Mouse (Mus musculus) kidney, adult 2 months (tissue): Measurements from ENCODE around the gene Otol1. TPM values are rescaled to one million over a fixed set of nuclear protein-coding genes. Genes with fewer than 3 reads are reported as not detected.

ENCODE experiments used
- DNase-seq: peaks from one replicate; pipeline ENCODE4 v3.0.0; 2021
- H3K27ac ChIP-seq: fragments of 200-500 bp; 2 replicates; pipeline ENCODE4 v1.5.1; 2012; ENCODE audit warnings: low read depth, low read length, control low read depth, inconsistent platforms; ENCODE audit not compliant: insufficient read depth
- H3K27me3 ChIP-seq: fragments of 200-500 bp; replicated peaks from 2 replicates; pipeline ENCODE4 v1.6.1; 2012; ENCODE audit warnings: mild to moderate bottlenecking, moderate library complexity, low read length, inconsistent platforms; ENCODE audit not compliant: control insufficient read depth, insufficient read depth
- H3K36me3 ChIP-seq: fragments of 200-500 bp; 2 replicates; pipeline ENCODE4 v1.6.1; 2012; ENCODE audit warnings: mild to moderate bottlenecking, moderate library complexity, low read length, inconsistent platforms; ENCODE audit not compliant: control insufficient read depth, insufficient read depth
- H3K4me1 ChIP-seq: fragments of 200-500 bp; 2 replicates; pipeline ENCODE4 v1.6.1; 2011; ENCODE audit warnings: low read length; ENCODE audit not compliant: control insufficient read depth, insufficient read depth
- H3K4me3 ChIP-seq: fragments of 200-500 bp; 2 replicates; pipeline ENCODE4 v1.5.1; 2011; ENCODE audit warnings: mild to moderate bottlenecking, low read depth, low read length, control low read depth; ENCODE audit not compliant: insufficient read depth
- CTCF ChIP-seq: fragments of 200-500 bp; conservative IDR thresholded peaks from 2 replicates; pipeline ENCODE4 v1.5.1; 2011; ENCODE audit warnings: low read depth, mild to moderate bottlenecking, control low read depth, low read length, moderate library complexity, mixed read lengths; ENCODE audit not compliant: insufficient read depth, insufficient read length
- POLR2A ChIP-seq: fragments of 200-500 bp; IDR thresholded peaks from one replicate; pipeline ENCODE4 v1.6.1; 2011; ENCODE audit warnings: low read depth, low read length, control low read depth
- WGBS: fragments of 180-500 bp; shearing (Covaris S2); methylation state at CpG from one replicate; pipeline ENCODE4 v1.1.7; 2018; 5-methylcytosine and 5-hydroxymethylcytosine counted together
- polyA plus RNA-seq: library from polyadenylated mRNA; depleted of rRNA; stranded (reverse); fragments of >200 nt; gene quantifications from 2 replicates; pipeline ENCODE4 v1.2.3, GENCODE M21; 2012; rRNA removed

Gene Otol1
- polyA plus RNA-seq: not detected in 2 replicates

DNA sequence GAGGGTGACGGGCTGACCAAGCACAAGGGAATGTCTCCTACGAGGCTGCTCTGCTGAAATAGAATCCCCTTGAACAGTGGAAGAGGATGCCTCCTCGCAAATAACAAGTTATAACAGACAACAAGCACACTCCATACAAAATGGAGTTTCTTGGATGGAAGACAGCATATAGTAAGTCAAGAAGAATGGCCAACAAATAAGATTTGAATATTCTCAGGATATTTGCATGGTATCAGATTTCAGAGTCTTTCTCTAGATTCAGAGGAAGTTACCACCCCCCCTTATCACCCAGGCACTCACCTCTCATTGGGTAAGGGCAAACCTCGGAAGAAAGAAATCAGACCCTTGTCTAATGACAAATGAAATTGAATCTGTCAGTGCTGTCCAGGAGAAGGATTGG, at the start of gene Otol1:
TSS of gene Otol1 (plus strand) at position 301 of the 400 bp plus-strand sequence.
- TF ChIP-seq CTCF: no peak
- no peak for TF ChIP-seq POLR2A
- no peak within 1 kb of the TSS for H3K27ac ChIP-seq
- H3K4me3 ChIP-seq: no peak within 1 kb of the TSS
- no peak for DNase-seq
- H3K4me1 ChIP-seq: no peaks in the 10 kb centered on the region
- WGBS: 55% methylated on average over 4 of the region's 4 CpGs
- H3K36me3 ChIP-seq: no peaks in the 10 kb centered on the region
- H3K27me3 ChIP-seq: no peaks in the 10 kb centered on the region

DNA sequence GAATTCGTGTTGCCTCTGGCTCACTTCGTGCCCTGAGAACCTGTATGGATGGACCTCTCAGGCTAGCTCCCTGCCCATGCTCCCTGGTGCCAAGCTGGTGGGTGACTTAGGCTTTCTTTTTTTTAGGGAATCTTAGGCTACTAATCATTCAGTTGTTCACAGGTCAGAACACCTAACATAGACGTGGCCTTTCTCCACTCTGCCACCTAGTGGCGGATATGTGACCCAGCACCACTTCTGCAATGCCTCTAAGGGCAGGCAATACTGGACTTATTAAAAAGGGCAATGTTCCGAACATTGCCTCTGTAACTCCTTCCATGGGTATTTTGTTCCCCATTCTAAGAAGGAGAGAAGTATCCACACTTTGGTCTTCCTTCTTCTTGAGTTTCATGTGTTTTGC, 45.2 kb upstream of the Otol1 start:
- no peak overlapping the region for H3K27ac ChIP-seq
- peak; percentile 43 for DNase-seq
- H3K4me3 ChIP-seq: no peak overlapping the region
- WGBS: 54% methylated on average over 5 of the region's 5 CpGs
- no peaks in the 10 kb centered on the region for H3K36me3 ChIP-seq
- no peaks in the 10 kb centered on the region for H3K27me3 ChIP-seq
- TF ChIP-seq CTCF (peak; percentile 73), POLR2A (no peak)
- H3K4me1 ChIP-seq: no peaks in the 10 kb centered on the region

DNA sequence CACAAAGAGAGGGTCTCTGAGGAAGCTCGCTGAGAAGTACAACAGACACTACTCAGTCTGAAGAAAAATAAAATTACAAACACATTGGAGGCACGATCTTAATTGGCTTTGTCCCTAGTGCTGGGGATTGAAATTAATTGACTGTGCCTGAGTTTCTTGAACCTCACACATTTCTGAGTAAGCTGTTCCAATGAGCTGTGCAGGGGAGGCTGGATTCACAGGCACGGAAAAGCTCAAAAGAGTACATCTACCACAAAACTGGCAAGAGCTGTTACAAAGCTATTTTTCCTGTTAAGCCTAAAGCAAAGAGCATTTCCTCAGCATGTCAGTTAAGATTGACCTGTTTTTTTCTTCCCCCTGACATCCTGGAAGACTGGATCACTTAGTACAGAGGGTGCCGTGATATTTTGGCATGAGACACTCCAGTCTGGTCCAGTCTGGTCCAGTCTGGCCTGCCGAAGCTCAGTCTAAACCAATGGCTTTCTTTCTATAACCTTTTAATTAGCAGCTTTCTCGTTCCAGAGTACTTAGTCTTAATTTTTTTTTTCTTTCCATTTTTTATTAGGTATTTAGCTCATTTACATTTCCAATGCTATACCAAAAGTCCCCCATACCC, 35.8 kb upstream of the Otol1 start:
- H3K4me1 ChIP-seq: no peaks in the 10 kb centered on the region
- no peaks in the 10 kb centered on the region for H3K27me3 ChIP-seq
- no peak overlapping the region for H3K27ac ChIP-seq
- WGBS: 40% methylated on average over 6 of the region's 6 CpGs
- H3K4me3 ChIP-seq: no peak overlapping the region
- no peak for DNase-seq
- H3K36me3 ChIP-seq: no peaks in the 10 kb centered on the region
- no peak for TF ChIP-seq POLR2A
- no peak for TF ChIP-seq CTCF

GRCm38 (mm10) chr3:69978092-69978491, 29.3 kb upstream of the Otol1 start:
- Histone ChIP-seq H3K36me3 (no peaks in the 10 kb centered on the region), H3K4me1 (no peaks in the 10 kb centered on the region), H3K4me3 (no peak overlapping the region), H3K27me3 (no peaks in the 10 kb centered on the region), H3K27ac (no peak overlapping the region)
- TF ChIP-seq POLR2A: no peak
- TF ChIP-seq CTCF: no peak
- no peak for DNase-seq

DNA sequence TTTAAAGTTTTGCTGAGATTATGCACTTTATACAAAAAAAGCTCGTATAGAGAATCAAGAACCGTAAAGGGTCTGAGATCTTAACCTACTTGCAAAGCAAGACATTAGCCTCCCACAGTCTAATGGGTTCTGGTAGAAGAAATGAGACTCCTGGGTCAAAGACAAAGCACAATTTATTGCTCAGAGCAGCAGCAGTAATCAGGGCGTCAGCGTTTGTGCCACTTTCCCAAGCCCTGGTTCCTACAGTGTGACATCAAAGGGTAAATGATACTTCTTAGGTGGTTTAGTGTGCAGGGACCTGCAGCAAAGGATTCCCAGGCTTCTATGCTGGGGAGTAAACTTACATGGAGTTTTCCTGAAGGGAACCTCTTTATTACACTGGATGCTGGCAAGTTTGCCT, 13.6 kb upstream of the Otol1 start:
- Histone ChIP-seq H3K4me3 (no peak overlapping the region), H3K27me3 (no peaks in the 10 kb centered on the region), H3K27ac (no peak overlapping the region), H3K4me1 (no peaks in the 10 kb centered on the region), H3K36me3 (no peaks in the 10 kb centered on the region)
- TF ChIP-seq POLR2A (no peak), CTCF (no peak)
- no peak for DNase-seq
- WGBS: 14% methylated on average over 4 of the region's 4 CpGs

GRCm38 (mm10) chr3:70001540-70001939, 5.9 kb upstream of the Otol1 start:
- no peaks in the 10 kb centered on the region for H3K27me3 ChIP-seq
- no peak overlapping the region for H3K4me3 ChIP-seq
- TF ChIP-seq CTCF (no peak), POLR2A (no peak)
- no peak for DNase-seq
- H3K27ac ChIP-seq: no peak overlapping the region
- H3K4me1 ChIP-seq: no peaks in the 10 kb centered on the region
- 33% methylated on average over 9 of the region's 9 CpGs for WGBS
- H3K36me3 ChIP-seq: no peaks in the 10 kb centered on the region

GRCm38 (mm10) chr3:70003126-70003764, 4.2 kb upstream of the Otol1 start:
- H3K4me3 ChIP-seq: no peak overlapping the region
- H3K36me3 ChIP-seq: no peaks in the 10 kb centered on the region
- H3K27me3 ChIP-seq: no peaks in the 10 kb centered on the region
- no peak for DNase-seq
- no peaks in the 10 kb centered on the region for H3K4me1 ChIP-seq
- 69% methylated on average over 17 of the region's 17 CpGs for WGBS
- no peak for TF ChIP-seq POLR2A
- TF ChIP-seq CTCF: no peak
- H3K27ac ChIP-seq: no peak overlapping the region

- no peaks in the 10 kb centered on the region for H3K27me3 ChIP-seq
- TF ChIP-seq POLR2A (no peak), CTCF (no peak)
- no peak overlapping the region for H3K4me3 ChIP-seq
- no peaks in the 10 kb centered on the region for H3K4me1 ChIP-seq
- WGBS: 40% methylated on average over 7 of the region's 7 CpGs
- H3K36me3 ChIP-seq: no peaks in the 10 kb centered on the region
- H3K27ac ChIP-seq: no peak overlapping the region
- DNase-seq: no peak
Measured at GRCm38 (mm10) chr3:70003955-70004354, 3.5 kb upstream of the Otol1 start.
